Mouse (Mus musculus) adrenal gland (tissue): ENCODE data around the gene Map3k14.
"Not testable (repeated sequence)": the region's sequence is repeated elsewhere in the genome, so short reads cannot be mapped to it uniquely, and the experiment has no call there.

Experiments
- intact Hi-C: fragments of 180-260 bp; cut with DNase I; formaldehyde crosslinking; loops from one replicate; pipeline ENCODE4 v1.15.1; 2025

Map3k14 gene

DNA sequence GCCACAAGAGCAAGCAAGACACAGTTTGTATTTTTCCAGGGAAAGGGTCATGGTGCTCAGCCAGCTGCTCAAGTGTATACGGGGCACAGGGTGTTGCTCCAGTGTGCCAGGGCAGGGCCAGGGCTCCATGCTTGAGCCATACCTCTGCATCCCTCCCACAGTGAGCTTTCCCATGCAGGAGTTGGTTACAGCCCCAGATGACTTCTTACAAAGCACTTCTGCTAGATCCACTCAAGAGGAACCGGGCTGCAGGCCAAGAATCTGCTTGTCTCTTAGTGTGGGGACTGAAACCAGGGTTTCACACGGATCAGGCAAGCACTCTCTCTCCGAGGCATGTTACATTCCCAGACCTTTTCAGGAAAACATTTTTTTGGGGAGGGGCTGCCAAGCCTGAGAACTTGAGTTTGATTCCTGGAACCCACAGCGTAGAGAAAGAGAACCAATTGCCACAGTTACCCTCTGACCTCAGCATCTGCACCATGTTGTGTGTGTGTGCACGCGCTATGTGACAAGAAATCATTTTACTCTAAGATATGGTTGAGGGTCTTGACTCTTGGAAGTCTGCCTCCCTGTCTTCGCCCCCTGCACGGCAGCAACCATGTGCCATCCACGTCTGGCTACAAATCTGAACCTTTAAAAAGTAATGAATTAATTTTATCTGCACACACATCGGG, 19.6 kb downstream of the Map3k14 start:
- intact Hi-C loops = no loop called here

- intact Hi-C loops = no loop called here
Observed at GRCm38 (mm10) chr11:103246731-103247290, 20.5 kb downstream of the Map3k14 start.

DNA sequence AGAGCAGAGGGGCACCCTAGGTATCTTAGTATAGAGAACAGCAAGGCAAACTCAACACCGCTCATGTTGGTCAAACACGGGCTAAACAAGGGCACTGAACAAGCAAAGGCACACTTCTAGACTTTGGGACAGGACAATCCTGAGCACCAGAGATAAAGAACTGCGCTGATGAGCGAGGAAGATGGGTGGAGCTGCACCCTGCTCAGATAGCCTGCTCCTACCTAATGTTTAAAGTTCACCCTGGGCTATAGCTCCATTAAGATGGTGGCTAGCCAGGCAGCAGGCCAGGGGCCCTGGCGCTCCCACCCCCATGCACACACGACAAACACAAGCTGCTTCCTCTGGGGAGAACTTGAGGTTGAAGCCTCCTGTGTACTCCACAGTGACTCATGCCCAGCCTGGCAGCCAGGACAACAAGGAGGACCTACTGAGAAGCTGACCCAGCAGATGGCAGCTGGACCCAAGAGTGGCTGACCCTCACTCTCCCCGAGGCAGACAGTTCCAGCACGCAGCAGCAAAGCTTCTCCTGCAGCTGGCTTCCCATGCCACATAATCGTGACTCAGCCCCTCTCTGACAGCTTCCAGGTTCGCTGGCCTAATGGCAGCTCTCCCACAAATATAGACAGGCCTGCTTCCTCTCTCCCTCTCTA, 21.1 kb downstream of the Map3k14 start:
- intact Hi-C loops = no loop called here

- intact Hi-C loops = no loop called here
Observed at GRCm38 (mm10) chr11:103244856-103245255, 22.4 kb downstream of the Map3k14 start.

DNA sequence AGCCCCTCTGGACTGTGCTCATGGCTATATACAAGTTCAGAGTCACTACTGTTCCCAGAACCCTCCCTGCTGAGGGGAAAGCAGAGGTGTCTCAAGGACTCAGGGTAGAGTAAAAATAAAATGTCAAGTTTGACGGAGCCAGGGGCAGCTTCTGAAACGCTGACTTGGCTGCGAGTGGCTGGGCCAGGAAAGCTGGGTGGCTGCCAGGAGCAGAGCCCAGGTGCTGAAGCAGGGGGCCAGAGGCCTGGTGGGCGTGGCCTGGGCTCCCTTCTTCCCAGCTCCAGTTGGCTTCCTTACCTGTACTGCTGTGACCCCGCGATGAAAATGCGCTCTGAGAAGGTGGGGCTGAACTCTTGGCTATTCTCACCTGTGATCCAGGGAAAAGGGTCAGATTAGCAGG, 26.5 kb downstream of the Map3k14 start:
- intact Hi-C loops = no loop called here

GRCm38 (mm10) chr11:103237757-103238156, 29.5 kb downstream of the Map3k14 start:
- intact Hi-C loops = no loop called here

DNA sequence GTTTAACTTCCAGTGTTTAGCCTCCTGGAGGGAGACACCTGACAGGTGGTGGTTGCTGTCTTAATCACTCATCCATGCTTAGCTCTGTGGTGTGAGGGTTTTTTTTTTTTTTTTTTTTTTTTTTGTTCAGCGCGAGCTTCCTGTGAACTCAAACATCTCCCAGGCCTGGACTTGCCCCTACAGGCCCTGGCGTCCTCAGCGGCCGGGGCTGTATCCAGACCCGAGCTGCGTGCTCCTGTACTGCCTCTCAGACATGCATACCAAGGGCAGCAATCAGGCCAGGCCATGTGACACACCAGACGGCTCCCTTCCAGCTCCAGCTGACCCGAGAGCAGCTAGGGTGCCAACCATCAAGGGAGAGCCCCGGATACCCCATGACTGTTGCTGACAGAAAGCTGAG, 30.4 kb downstream of the Map3k14 start:
- intact Hi-C loops = no loop called here

DNA sequence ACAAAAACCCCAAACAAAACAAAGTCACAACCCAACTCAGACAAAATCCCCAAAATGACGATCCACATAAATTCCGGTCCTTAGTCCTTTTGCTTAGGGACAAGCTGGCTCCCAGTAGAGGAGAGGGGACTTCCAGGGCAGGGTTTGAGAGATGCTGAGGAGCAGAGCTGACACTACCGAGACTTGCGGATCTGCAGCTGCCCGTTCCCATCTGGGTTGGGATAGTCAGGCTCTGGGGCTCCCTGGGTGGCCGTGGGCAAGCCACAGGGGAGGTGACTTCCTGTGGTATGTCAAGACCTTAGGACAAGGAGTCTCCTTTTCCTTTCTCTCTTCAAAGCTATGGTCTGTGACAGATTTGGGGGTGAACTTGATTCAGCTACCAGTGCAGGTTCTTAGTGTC, 30.8 kb downstream of the Map3k14 start:
- intact Hi-C loops = no loop called here

DNA sequence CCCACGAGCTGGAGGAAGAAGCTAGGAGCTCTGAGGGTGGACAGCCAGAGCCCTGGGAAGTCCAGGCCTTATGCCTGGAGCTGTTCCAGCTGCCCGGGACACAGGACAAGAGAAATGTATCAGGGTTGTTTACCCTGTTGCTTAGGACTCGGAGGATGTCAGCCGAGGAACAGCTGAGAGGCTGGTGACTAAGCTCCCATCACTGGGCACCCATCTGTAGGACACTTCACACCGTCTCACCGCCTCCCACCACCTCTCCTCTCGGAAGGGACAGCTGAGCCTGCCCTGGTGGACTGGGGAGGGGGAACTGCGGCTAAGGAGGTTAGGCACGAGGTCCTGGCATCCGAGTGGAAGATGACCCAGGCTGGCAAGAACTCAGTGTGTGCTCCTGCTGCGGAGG, 31.6 kb downstream of the Map3k14 start:
- intact Hi-C loops = no loop called here

GRCm38 (mm10) chr11:103234447-103234846, 32.8 kb downstream of the Map3k14 start:
- intact Hi-C loops = loop anchor here (5.0 kb wide), 2 partner anchors 38 to 62 kb away; partner anchors contain the start of gene Fmnl1

DNA sequence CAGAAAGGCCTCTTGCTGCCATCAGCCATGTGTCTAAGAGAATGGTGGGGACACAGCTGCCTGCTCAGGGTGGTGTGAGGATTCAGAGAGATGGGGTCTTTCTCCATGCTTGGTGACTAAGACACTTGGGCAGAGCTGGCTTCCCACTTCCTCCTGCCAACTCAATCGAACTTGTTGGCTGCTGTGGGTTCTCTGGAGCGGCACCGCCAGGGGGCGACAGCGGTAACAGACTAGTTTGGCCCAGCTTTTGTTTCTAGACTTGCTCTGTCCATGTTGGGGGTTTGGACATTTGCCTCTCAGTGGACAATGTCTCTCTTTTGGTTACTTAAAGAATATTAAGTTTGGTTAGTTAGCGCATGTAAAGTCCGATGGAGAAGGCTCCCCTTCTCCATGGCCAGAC, 34.3 kb downstream of the Map3k14 start:
- intact Hi-C loops = loop anchor here (2.0 to 5.0 kb wide), 3 partner anchors 39 to 92 kb away; partner anchors contain the start of gene Fmnl1

- intact Hi-C loops = loop anchor here (5.0 kb wide), 2 partner anchors 41 to 59 kb away; partner anchors contain the start of gene Fmnl1
Observed at GRCm38 (mm10) chr11:103231367-103231766, 35.9 kb downstream of the Map3k14 start.

DNA sequence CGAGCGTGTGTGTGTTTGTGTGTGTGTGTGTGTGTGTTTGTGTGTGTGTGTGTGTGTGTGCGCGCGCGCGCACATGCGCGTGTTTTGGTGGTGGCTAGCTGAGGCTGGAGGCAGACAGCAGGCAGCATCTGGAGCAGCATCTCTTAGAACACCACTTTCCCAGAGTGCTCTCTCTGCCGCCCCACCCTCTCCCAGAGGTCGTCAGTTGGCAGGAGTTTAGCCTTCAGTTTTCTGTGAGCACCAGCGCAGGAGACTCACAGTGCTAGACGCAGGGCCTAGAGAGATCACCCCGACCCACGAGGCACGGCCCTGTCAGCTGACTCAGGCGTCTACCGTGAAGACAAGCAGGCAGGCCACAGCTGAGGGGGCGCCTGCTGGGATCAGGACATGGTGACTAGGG, 36.6 kb downstream of the Map3k14 start:
- intact Hi-C loops = loop anchor here (5.0 kb wide), 2 partner anchors 42 to 58 kb away; partner anchors contain the start of gene Fmnl1

DNA sequence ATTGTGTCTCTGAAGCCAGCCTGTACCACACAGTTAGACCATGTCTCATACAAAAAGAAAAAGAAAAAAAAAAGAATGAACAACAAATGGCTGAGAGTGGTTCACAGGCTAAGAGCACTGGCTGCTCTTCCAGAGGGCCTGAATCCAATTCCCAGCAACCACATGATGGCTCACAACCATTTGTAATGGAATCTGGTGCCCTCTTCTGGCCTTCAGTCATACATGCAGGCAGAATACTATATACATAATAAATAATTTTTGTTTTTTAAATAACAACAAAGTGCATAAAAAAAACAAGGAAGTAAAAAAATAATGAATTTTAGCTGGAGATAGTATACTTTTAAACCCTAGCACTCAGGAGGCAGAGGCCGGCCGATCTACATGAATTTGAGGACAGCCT, 37.7 kb downstream of the Map3k14 start:
- intact Hi-C loops = loop anchor here (5.0 kb wide), 2 partner anchors 43 to 57 kb away; partner anchors contain the start of gene Fmnl1

- intact Hi-C loops = no loop called here
Observed at GRCm38 (mm10) chr11:103223951-103224456, 43.3 kb downstream of the Map3k14 start.

- intact Hi-C loops = no loop called here
Observed at GRCm38 (mm10) chr11:103223444-103223843, 43.8 kb downstream of the Map3k14 start.

DNA sequence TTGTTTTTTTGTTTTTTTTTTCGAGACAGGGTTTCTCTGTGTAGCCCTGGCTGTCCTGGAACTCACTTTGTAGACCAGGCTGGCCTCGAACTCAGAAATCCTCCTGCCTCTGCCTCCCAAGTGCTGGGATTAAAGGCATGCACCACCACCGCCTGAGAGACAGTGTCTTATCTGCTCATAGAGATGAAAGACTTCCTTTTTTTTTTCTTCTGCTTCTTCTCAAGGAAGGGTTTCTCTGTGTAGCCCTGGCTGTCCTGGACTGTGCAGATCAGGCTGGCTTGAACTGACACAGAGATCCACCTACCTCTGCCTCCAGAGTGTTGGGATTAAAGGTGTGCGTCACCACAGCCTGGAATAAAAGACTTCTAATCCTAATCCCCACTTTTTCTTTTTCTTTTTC, 44.6 kb downstream of the Map3k14 start:
- intact Hi-C loops = not testable (repeated sequence)

GRCm38 (mm10) chr11:103221437-103221836, 45.8 kb downstream of the Map3k14 start:
- intact Hi-C loops = no loop called here

- intact Hi-C loops = no loop called here
Observed at GRCm38 (mm10) chr11:103219995-103220394, 47.3 kb downstream of the Map3k14 start.

DNA sequence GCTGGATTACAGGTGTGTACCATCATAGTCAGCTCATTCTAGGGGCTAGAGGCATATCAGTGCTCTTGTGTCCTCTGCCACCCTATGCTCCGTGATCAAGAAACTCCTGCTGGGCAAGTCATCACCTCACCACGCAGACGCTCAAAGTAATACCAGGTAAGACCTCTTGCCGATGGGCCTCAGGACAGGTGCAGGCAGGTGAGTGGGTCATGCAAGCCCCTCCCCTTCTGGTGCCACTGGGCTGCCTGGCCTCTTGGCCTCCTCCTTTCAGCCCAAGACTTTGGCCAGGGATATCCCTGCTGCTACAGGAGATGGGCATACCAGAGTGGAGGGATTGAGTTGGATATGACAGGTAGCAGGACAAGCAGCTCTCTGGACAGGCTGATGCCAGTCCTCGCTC, 48.0 kb downstream of the Map3k14 start:
- intact Hi-C loops = no loop called here

GRCm38 (mm10) chr11:103218517-103218901, 48.8 kb downstream of the Map3k14 start:
- intact Hi-C loops = no loop called here
